12 mouse cellular contexts compared by ENCODE assay signal in genomic region chr3:84615856-84616225, GRCm38 (mm10). TPM values are rescaled to one million over a fixed set of nuclear protein-coding genes. Genes with fewer than 3 reads are reported as not detected.
"Had no signal": no experiment of that assay in that cellular context is flagged by ENCODE, and none has a peak within 500 bp of the region (broad histone marks: within the 10 kb centered on the region; RNA-seq: fewer than 3 reads in every experiment).

No protein-coding gene starts in this region.

- H3K9me3 ChIP-seq: midbrain, embryonic 10.5 days; neural tube, embryonic 13.5 days; neural tube, embryonic 15.5 days had no signal

- H3K9ac ChIP-seq: lung, embryonic 14.5 days; midbrain, embryonic 13.5 days; neural tube, embryonic 13.5 days; neural tube, embryonic 15.5 days had no signal

- H3K27me3 ChIP-seq: midbrain, embryonic 13.5 days; neural tube, embryonic 13.5 days; neural tube, embryonic 15.5 days had no signal

- H3K36me3 ChIP-seq: midbrain, embryonic 10.5 days; midbrain, embryonic 13.5 days; neural tube, embryonic 13.5 days; neural tube, embryonic 15.5 days had no signal

- H3K4me3 ChIP-seq: midbrain, embryonic 10.5 days; midbrain, embryonic 13.5 days; myocyte; neural tube, embryonic 13.5 days; neural tube, embryonic 15.5 days had no signal

- H3K27ac ChIP-seq: midbrain, embryonic 10.5 days; midbrain, embryonic 13.5 days; neural tube, embryonic 13.5 days; neural tube, embryonic 15.5 days had no signal

- DNase-seq: lung, adult 18-20 months; right cerebral cortex, postnatal 25 days; right cerebral cortex, postnatal 4 days; thymus, adult 18-20 months had no signal

- H3K4me2 ChIP-seq: lung, embryonic 14.5 days; midbrain, embryonic 13.5 days; neural tube, embryonic 13.5 days; neural tube, embryonic 15.5 days had no signal

- H3K4me1 ChIP-seq: midbrain, embryonic 10.5 days; midbrain, embryonic 13.5 days; neural tube, embryonic 15.5 days had no signal

RNA-seq across cellular contexts. Expression of gene Tigd4, which starts 22.5 kb away (rescaled TPM):
- polyA plus RNA-seq: midbrain, embryonic 10.5 days; midbrain, embryonic 13.5 days; midbrain, embryonic 16.5 days; neural tube, embryonic 13.5 days; thymus, postnatal 0 days had no signal
